Mouse (Mus musculus) heart, adult 8-10 months (tissue): ENCODE measurements around the gene Matk. TPM values are rescaled to one million over a fixed set of nuclear protein-coding genes. Genes with fewer than 3 reads are reported as not detected.
A peak's percentile ranks its signal among the peaks of the same experiment; 100 is the strongest.

Experiments used
- DNase-seq: peaks from one replicate; pipeline ENCODE4 v3.0.0; 2022; ENCODE audit warnings: low spot score
- microRNA-seq: library from miRNA; unstranded; fragments of <30 nt; microRNA quantifications from one replicate; pipeline ENCODE4 v1.2.0, GENCODE M21; 2022
- total RNA-seq, 4 experiments: library from RNA; stranded (reverse); gene quantifications; 2 replicates each; pipeline ENCODE4 v1.2.4; 2022

The Matk gene
- total RNA-seq, 4 experiments from 2014 or later: 0.26 to 0.75 (median 0.62) TPM

DNA sequence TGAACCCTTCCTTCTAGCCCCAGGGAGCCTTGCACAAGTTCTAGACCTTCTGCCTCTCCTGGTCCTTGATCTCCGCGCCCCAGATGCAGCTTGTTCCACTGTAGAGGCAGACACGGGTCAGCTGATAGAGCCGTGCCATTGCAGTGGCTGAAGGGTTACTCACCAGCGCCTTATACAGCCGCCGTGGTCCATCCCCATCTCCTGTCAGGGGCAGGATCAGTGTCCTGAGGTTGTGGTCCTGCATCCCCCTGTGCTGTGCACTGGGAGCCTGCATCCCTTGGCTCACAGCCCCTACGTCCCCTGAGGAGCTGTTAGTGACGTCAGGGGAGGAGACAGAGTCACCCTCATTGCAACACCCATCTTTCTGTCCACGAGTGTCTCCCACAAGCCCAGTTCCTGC is 50.5 kb downstream of the Matk start:
- DNase-seq: no peak

DNA sequence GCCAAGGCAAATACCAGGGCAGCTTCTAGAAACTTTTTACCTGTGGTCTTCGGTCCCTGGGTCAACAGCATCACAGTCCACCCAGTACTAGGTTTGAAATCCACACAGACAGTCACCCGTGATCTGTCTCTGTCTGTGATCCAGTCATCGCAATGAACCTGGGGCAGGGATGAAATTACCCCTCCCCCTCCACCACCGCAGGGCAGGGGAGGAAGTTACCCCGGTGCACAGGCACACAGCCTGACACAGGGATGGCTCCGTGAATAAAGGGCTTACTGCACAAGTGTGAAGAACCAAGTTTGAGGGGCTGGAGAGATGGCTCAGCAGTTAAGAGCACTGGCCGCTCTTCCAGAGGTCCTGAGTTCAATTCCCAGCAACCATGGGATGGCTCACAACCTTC is 51.0 kb downstream of the Matk start:
- DNase-seq: no peak

- no peak for DNase-seq
Observed at GRCm38 (mm10) chr10:81304597-81305238, 52.0 kb downstream of the Matk start.

GRCm38 (mm10) chr10:81305663-81306062 is 52.9 kb downstream of the Matk start:
- DNase-seq: no peak

DNA sequence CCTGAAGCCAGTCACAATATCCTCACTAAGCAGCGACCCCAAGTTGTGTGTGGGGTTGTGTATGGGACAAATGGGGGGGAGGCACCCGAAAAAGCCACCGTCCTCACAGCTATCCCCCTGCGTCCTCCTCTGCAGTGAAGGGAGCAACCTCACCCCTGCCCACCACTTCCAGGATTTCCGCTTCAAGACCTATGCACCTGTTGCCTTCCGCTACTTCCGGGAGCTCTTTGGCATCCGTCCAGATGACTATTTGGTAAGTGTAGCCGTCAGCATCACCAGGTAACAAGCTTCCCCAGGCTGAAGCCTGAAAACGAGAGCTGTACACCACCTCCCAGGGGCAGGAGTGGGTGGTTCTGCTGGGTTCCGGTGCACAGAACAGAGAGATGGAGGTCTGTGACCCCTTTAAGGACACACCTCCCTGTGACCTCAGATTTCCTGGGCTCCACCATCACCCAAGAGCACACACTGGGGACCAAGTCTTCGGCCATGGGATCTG is 53.5 kb downstream of the Matk start:
- DNase-seq: no peak

- DNase-seq: no peak
Observed at GRCm38 (mm10) chr10:81306837-81307682, 54.3 kb downstream of the Matk start.

- no peak for DNase-seq
Observed at GRCm38 (mm10) chr10:81309571-81309970, 56.8 kb downstream of the Matk start.

Small RNAs within 50 kb of the gene (microRNA-seq; reads per million reads assigned to microRNA genes)
- gene Mir3057: 36.7 reads per million, percentile 45 among the genes with 10 or more reads in this experiment

Other genes with a start within 250 kb of the Matk start
- 1 to 10 TPM; 1.0 to 1.7 (median 1.5) TPM for gene Gng7, start 238.0 kb upstream of the Matk start, total RNA-seq
- under 1 TPM in 1 of 4 experiments, not detected in 3; 0.44 TPM for gene Diras1, start 227.3 kb upstream of the Matk start, total RNA-seq
- gene Slc39a3, start 215.5 kb upstream of the Matk start, total RNA-seq: 10 to 100 TPM; 12.1 to 14.1 (median 12.7) TPM
- gene Sgta, start 192.8 kb upstream of the Matk start, total RNA-seq: 100 to 1,000 TPM in 2 of 4 experiments, 10 to 100 TPM in 2; 92.0 to 102 (median 99.4) TPM
- 10 to 100 TPM; 12.3 to 14.9 (median 13.2) TPM for gene Thop1, start 182.9 kb upstream of the Matk start, total RNA-seq
- under 1 TPM in 3 of 4 experiments, not detected in 1; 0.14 to 0.53 (median 0.27) TPM for gene Creb3l3, start 154.1 kb upstream of the Matk start, total RNA-seq
- 100 to 1,000 TPM; 110 to 137 (median 130) TPM for gene Map2k2, start 147.0 kb upstream of the Matk start, total RNA-seq
- gene Zbtb7a, start 117.7 kb upstream of the Matk start, total RNA-seq: 10 to 100 TPM; 39.4 to 41.9 (median 40.7) TPM
- 10 to 100 TPM; 16.8 to 18.6 (median 17.0) TPM for gene Pias4, start 85.0 kb upstream of the Matk start, total RNA-seq
- 1,000 to 10,000 TPM; 1,076 to 1,267 (median 1,170) TPM for gene Eef2, start 76.3 kb upstream of the Matk start, total RNA-seq
- 10 to 100 TPM; 26.3 to 35.5 (median 29.8) TPM for gene Dapk3, start 69.9 kb upstream of the Matk start, total RNA-seq
- not detected for gene 4930442H23Rik, start 69.1 kb upstream of the Matk start, total RNA-seq
- gene Nmrk2, start 50.9 kb upstream of the Matk start, total RNA-seq: 10 to 100 TPM in 1 of 4 experiments, 1 to 10 TPM in 3; 5.8 to 18.8 (median 8.2) TPM
- gene Atcay, start 22.1 kb upstream of the Matk start, total RNA-seq: under 1 TPM in 1 of 4 experiments, not detected in 3; 0.63 TPM
- gene Zfr2, start 19.8 kb upstream of the Matk start, total RNA-seq: 1 to 10 TPM; 1.6 to 3.1 (median 2.7) TPM
- gene Mrpl54, start 14.0 kb downstream of the Matk start, total RNA-seq: 100 to 1,000 TPM; 105 to 124 (median 112) TPM
- gene Apba3, start 14.0 kb downstream of the Matk start, total RNA-seq: 100 to 1,000 TPM; 105 to 122 (median 112) TPM
- under 1 TPM in 1 of 4 experiments, not detected in 3; 0.22 TPM for gene Tjp3, start 38.6 kb downstream of the Matk start, total RNA-seq
- 10 to 100 TPM; 25.7 to 29.5 (median 26.8) TPM for gene Pip5k1c, start 40.0 kb downstream of the Matk start, total RNA-seq
- gene Cactin, start 68.2 kb downstream of the Matk start, total RNA-seq: 10 to 100 TPM; 14.4 to 19.2 (median 16.3) TPM
- gene Tbxa2r, start 75.8 kb downstream of the Matk start, total RNA-seq: 1 to 10 TPM; 2.7 to 5.4 (median 3.5) TPM
- 1 to 10 TPM; 4.1 to 6.6 (median 5.2) TPM for gene Gipc3, start 90.3 kb downstream of the Matk start, total RNA-seq
- 10 to 100 TPM; 52.4 to 61.2 (median 57.1) TPM for gene Hmg20b, start 97.5 kb downstream of the Matk start, total RNA-seq
- 10 to 100 TPM in 1 of 4 experiments, 1 to 10 TPM in 3; 9.2 to 11.4 (median 9.8) TPM for gene Mfsd12, start 104.6 kb downstream of the Matk start, total RNA-seq
- gene 4930404N11Rik, start 112.9 kb downstream of the Matk start, total RNA-seq: under 1 TPM in 2 of 4 experiments, not detected in 2; 0.29 to 0.66 TPM
- 10 to 100 TPM; 25.9 to 39.0 (median 32.2) TPM for gene Fzr1, start 125.6 kb downstream of the Matk start, total RNA-seq
- 10 to 100 TPM; 49.1 to 55.0 (median 53.8) TPM for gene Dohh, start 131.5 kb downstream of the Matk start, total RNA-seq
- 1 to 10 TPM in 2 of 4 experiments, under 1 TPM in 2; 0.73 to 1.3 (median 1.0) TPM for gene Gm48551, start 131.5 kb downstream of the Matk start, total RNA-seq
- gene Gm48552, start 136.1 kb downstream of the Matk start, total RNA-seq: under 1 TPM in 2 of 4 experiments, not detected in 2; 0.50 to 0.72 TPM
- 1 to 10 TPM; 1.4 to 2.4 (median 1.9) TPM for gene Smim24, start 140.1 kb downstream of the Matk start, total RNA-seq
- 100 to 1,000 TPM; 100 to 132 (median 108) TPM for gene Nfic, start 202.7 kb downstream of the Matk start, total RNA-seq
- gene Celf5, start 229.8 kb downstream of the Matk start, total RNA-seq: under 1 TPM in 2 of 4 experiments, not detected in 2; 0.12 to 0.29 TPM
- 10 to 100 TPM; 48.7 to 72.7 (median 66.7) TPM for gene Ncln, start 243.5 kb downstream of the Matk start, total RNA-seq
- gene S1pr4, start 247.2 kb downstream of the Matk start, total RNA-seq: 1 to 10 TPM in 2 of 4 experiments, under 1 TPM in 2; 0.88 to 1.4 (median 1.0) TPM